Mouse (Mus musculus) small intestine, adult 2 months (tissue): ENCODE measurements around the gene Fam181b.

ENCODE experiments used
- CTCF ChIP-seq: fragments of 200-500 bp; IDR thresholded peaks from 2 replicates; pipeline ENCODE4 v1.5.1; 2012; ENCODE audit warnings: low read depth, mild to moderate bottlenecking, control low read depth, inconsistent platforms, low read length, moderate library complexity, mixed read lengths; ENCODE audit not compliant: insufficient replicate concordance, insufficient read length; ENCODE audit errors: extremely low read depth
- POLR2A ChIP-seq: fragments of 200-500 bp; IDR thresholded peaks from 2 replicates; pipeline ENCODE4 v1.6.1; 2012; ENCODE audit warnings: low read depth, mild to moderate bottlenecking, control low read depth, inconsistent platforms, low read length, moderate library complexity

DNA sequence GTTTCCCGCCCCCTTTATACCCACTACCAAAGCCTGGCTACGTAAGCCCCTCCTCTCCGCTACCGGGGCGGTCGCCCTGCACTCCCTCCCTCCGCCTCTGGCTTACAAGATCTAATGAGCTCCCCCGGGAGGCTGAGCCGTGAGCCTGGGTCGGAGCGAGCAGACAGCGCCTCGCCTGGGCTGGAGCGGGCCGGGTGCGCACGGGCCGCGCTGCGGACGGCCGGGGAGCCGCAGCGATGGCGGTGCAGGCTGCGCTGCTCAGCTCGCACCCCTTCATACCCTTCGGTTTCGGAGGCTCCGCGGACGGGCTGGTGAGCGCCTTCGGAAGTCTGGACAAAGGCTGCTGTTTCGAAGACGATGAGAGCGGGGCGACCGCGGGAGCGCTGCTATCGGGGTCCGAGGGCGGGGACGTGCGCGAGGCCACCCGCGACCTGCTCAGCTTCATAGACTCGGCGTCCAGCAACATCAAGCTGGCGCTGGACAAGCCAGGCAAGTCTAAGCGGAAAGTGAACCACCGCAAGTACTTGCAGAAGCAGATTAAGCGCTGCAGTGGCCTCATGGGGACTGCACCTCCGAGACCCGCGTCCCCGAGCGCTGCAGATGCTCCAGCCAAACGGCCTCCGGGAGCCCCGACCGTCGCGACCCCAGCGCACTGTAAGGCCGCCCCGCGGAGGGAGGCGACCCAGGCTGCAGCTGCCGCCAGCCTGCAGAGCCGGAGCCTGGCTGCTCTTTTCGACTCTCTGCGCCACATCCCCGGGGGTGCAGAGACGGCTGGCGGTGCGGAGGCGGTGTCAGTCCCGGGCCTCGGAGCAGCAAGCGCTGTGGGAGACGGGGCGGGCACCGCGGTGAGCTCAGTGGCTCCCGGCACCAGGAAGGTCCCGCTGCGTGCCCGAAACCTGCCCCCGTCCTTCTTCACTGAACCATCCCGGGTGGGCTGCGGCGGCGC is at the start of gene Fam181b:
- TF ChIP-seq CTCF (no peak), POLR2A (no peak)
